Mouse (Mus musculus): ENCODE measurements around the gene Nr2c2ap. TPM values are rescaled to one million over a fixed set of nuclear protein-coding genes. Genes with fewer than 3 reads are reported as not detected.

Gene Nr2c2ap
- total RNA-seq, 2 experiments from 2014 or later: 33.0 to 34.5 TPM

- DNase-seq: peak; percentile 59
- intact Hi-C loops (cut with DNase I): no loop called here
These were observed 12.1 kb upstream of the Nr2c2ap start for GRCm38 (mm10) chr8:70118726-70119700.

- intact Hi-C loops (cut with DNase I): no loop called here
These were observed 10.5 kb upstream of the Nr2c2ap start, which contains the start of gene Ncan for GRCm38 (mm10) chr8:70120667-70121066. TSS of gene Ncan (minus strand) at chr8:70120873.

GRCm38 (mm10) chr8:70122863-70123262 is 8.3 kb upstream of the Nr2c2ap start:
- intact Hi-C loops (cut with DNase I): no loop called here
- no peak for DNase-seq

More at GRCm38 (mm10) chr8:70120667-70121066, 10.5 kb upstream of the Nr2c2ap start, which contains the start of gene Ncan:
- DNase-seq: peak; percentile 91

- intact Hi-C loops (cut with DNase I): no loop called here
- no peak for DNase-seq
These were observed 6.1 kb upstream of the Nr2c2ap start for GRCm38 (mm10) chr8:70124992-70125391.

GRCm38 (mm10) chr8:70128435-70128834 is 2.7 kb upstream of the Nr2c2ap start:
- peak; percentile 72 for DNase-seq
- intact Hi-C loops (cut with DNase I): no loop called here

- intact Hi-C loops (cut with DNase I): no loop called here
- peak; percentile 74 for DNase-seq
These were observed 1.7 kb upstream of the Nr2c2ap start for GRCm38 (mm10) chr8:70129309-70129952.

GRCm38 (mm10) chr8:70130066-70130465 is 1.1 kb upstream of the Nr2c2ap start:
- no peak for DNase-seq
- intact Hi-C loops (cut with DNase I): no loop called here

GRCm38 (mm10) chr8:70134086-70134485 is 3.0 kb downstream of the Nr2c2ap start:
- no peak for DNase-seq
- intact Hi-C loops (cut with DNase I): no loop called here

- intact Hi-C loops (cut with DNase I): no loop called here
These were observed 3.8 kb downstream of the Nr2c2ap start for GRCm38 (mm10) chr8:70134931-70135330.

GRCm38 (mm10) chr8:70136591-70136990 is 5.5 kb downstream of the Nr2c2ap start:
- no peak for DNase-seq
- intact Hi-C loops (cut with DNase I): no loop called here

More at GRCm38 (mm10) chr8:70134931-70135330, 3.8 kb downstream of the Nr2c2ap start:
- DNase-seq: no peak

GRCm38 (mm10) chr8:70137890-70138289 is 6.8 kb downstream of the Nr2c2ap start:
- DNase-seq: no peak
- intact Hi-C loops (cut with DNase I): no loop called here

GRCm38 (mm10) chr8:70139026-70139857 is 8.1 kb downstream of the Nr2c2ap start, which contains the start of the genes Rfxank, Borcs8 and Mef2b:
TSS of gene Rfxank (minus strand) at chr8:70139154.
TSS of gene Borcs8 (plus strand) at chr8:70139499.
TSS of gene Mef2b (plus strand) at chr8:70139711.
- intact Hi-C loops (cut with DNase I): no loop called here
- peak; percentile 100 for DNase-seq

GRCm38 (mm10) chr8:70139981-70140380 is 8.8 kb downstream of the Nr2c2ap start:
- intact Hi-C loops (cut with DNase I): no loop called here
- no peak for DNase-seq

- no peak for DNase-seq
These were observed 16.8 kb downstream of the Nr2c2ap start for GRCm38 (mm10) chr8:70147678-70148607.

GRCm38 (mm10) chr8:70150158-70150557 is 19.0 kb downstream of the Nr2c2ap start:
- no peak for DNase-seq
- intact Hi-C loops (cut with DNase I): no loop called here

More at GRCm38 (mm10) chr8:70147678-70148607, 16.8 kb downstream of the Nr2c2ap start:
- intact Hi-C loops (cut with DNase I): no loop called here

GRCm38 (mm10) chr8:70152537-70153257 is 21.6 kb downstream of the Nr2c2ap start:
- DNase-seq: peak; percentile 82
- intact Hi-C loops (cut with DNase I): no loop called here

GRCm38 (mm10) chr8:70157240-70157800 is 26.2 kb downstream of the Nr2c2ap start:
- DNase-seq: no peak
- intact Hi-C loops (cut with DNase I): no loop called here

Data from left cerebral cortex, postnatal 4 days (tissue).